Mouse (Mus musculus) testis, adult 2 months (tissue): ENCODE results near the gene Meis3.

Experiments
- CTCF ChIP-seq: fragments of 200-500 bp; IDR thresholded peaks from 2 replicates; pipeline ENCODE4 v1.5.1; 2012; ENCODE audit warnings: low read depth, mild to moderate bottlenecking, inconsistent platforms, low read length, moderate library complexity; ENCODE audit not compliant: control insufficient read depth, insufficient read depth, insufficient replicate concordance
- POLR2A ChIP-seq: fragments of 200-500 bp; IDR thresholded peaks from 2 replicates; pipeline ENCODE4 v1.6.1; 2012; ENCODE audit warnings: low read depth, mild to moderate bottlenecking, inconsistent platforms, low read length, moderate library complexity; ENCODE audit not compliant: control insufficient read depth

DNA sequence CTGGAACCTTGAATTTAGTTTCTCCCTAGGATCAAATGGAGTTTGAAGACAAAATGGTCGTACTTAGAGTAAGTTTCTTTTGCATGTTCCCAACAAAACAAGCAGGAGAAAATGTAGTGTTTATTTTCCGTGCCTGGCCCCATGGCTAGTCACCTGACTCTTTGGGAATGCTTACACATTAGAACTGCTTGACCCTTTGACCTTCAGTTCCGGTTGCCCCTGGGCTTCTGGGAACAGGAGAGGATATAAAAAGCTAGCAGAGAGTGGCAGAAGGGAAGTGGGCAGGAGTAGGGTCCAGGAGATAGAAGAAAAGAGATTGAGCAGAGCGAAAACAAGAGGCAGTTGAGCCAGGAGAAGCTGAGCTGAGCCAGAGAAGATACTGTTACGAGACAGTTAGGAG is 55.0 kb downstream of the Meis3 start:
- TF ChIP-seq CTCF (no peak), POLR2A (no peak)
